Mouse (Mus musculus) limb, embryonic 14.5 days (tissue): ENCODE results near the gene Vav2. TPM values are rescaled to one million over a fixed set of nuclear protein-coding genes. Genes with fewer than 3 reads are reported as not detected.

ENCODE experiments used
- ATAC-seq: fragments of 200-750 bp; cut with Nextera tagmentation; 2 replicates; pipeline ENCODE4 v1.8.0; 2017; ENCODE audit warnings: low read depth, moderate number of reproducible peaks, moderate TSS enrichment; ENCODE audit not compliant: low FRiP score
- DNase-seq: peaks from one replicate; pipeline ENCODE4 v3.0.0-alpha.2; 2015; ENCODE audit warnings: low spot score
- H3K27ac ChIP-seq: fragments of 300-500 bp; sonication (generic); replicated peaks from 2 replicates; pipeline ENCODE4 v1.5.1; 2014; ENCODE audit warnings: low read depth, mild to moderate bottlenecking, low read length, moderate library complexity, mixed read lengths
- H3K27me3 ChIP-seq: fragments of 300-500 bp; sonication (generic); 2 replicates; pipeline ENCODE4 v1.6.1; 2014; ENCODE audit warnings: low read length, mixed read lengths; ENCODE audit not compliant: control insufficient read depth, insufficient read depth
- H3K36me3 ChIP-seq: fragments of 300-500 bp; sonication (generic); 2 replicates; pipeline ENCODE4 v1.6.1; 2014; ENCODE audit warnings: mild to moderate bottlenecking, low read length, moderate library complexity, mixed read lengths; ENCODE audit not compliant: control insufficient read depth, insufficient read depth
- H3K4me1 ChIP-seq: fragments of 300-500 bp; sonication (generic); 2 replicates; pipeline ENCODE4 v1.6.1; 2014; ENCODE audit warnings: antibody characterized with exemption, low read length, mixed read lengths; ENCODE audit not compliant: control insufficient read depth, insufficient read depth
- H3K4me2 ChIP-seq: fragments of 300-500 bp; sonication (generic); replicated peaks from 2 replicates; pipeline ENCODE4 v1.6.1; 2014; ENCODE audit warnings: low read depth, mild to moderate bottlenecking, low read length, moderate library complexity; ENCODE audit not compliant: severe bottlenecking
- H3K4me3 ChIP-seq: fragments of 300-500 bp; sonication (generic); replicated peaks from 2 replicates; pipeline ENCODE4 v1.5.1; 2014; ENCODE audit warnings: low read length
- H3K9ac ChIP-seq: fragments of 300-500 bp; sonication (generic); 2 replicates; pipeline ENCODE4 v1.6.1; 2014; ENCODE audit warnings: mild to moderate bottlenecking, low read depth, low read length, moderate library complexity; ENCODE audit not compliant: severe bottlenecking
- H3K9me3 ChIP-seq: fragments of 300-500 bp; sonication (generic); 2 replicates; pipeline ENCODE4 v1.6.1; 2016; ENCODE audit warnings: low read length; ENCODE audit not compliant: control insufficient read depth
- POLR2A ChIP-seq: fragments of 200-500 bp; IDR thresholded peaks from 2 replicates; pipeline ENCODE4 v1.8.0; 2012; ENCODE audit warnings: inconsistent platforms, mild to moderate bottlenecking, moderate library complexity, borderline replicate concordance; ENCODE audit not compliant: insufficient read depth, insufficient read length; ENCODE audit errors: extremely low read depth
- WGBS: fragments of 180-500 bp; shearing (Covaris S2); extraction: QIAGEN DNeasy Blood & Tissue Kit; methylation state at CpG from one replicate; pipeline ENCODE4 v1.1.7; 2014; 5-methylcytosine and 5-hydroxymethylcytosine counted together
- polyA plus RNA-seq, 2 experiments: library from polyadenylated mRNA; depleted of rRNA in 1 of 2; stranded (reverse) in 1 of 2; unstranded in 1 of 2; fragments of >200 nt; fragmentation: Nextera tagmentation in 1 of 2; extraction: Ambion mirVana in 1 of 2; gene quantifications; 2 replicates each; pipeline versions ENCODE4 v1.2.1 to v1.2.3; 2012 to 2014

Vav2 gene
- polyA plus RNA-seq, 2 experiments, result 5.9 to 19.6 TPM

- no peak overlapping the region for H3K4me2 ChIP-seq
- DNase-seq (no peak), ATAC-seq (no peak)
- H3K36me3 ChIP-seq, result no peaks in the 10 kb centered on the region
- H3K27ac ChIP-seq, result no peak overlapping the region
- peaks cover 9% of the 10 kb centered on the region for H3K4me1 ChIP-seq
- TF ChIP-seq POLR2A, result no peak
- no peaks in the 10 kb centered on the region for H3K9me3 ChIP-seq
- no peaks in the 10 kb centered on the region for H3K27me3 ChIP-seq
- no peak overlapping the region for H3K9ac ChIP-seq
- no peak overlapping the region for H3K4me3 ChIP-seq
Measured at GRCm38 (mm10) chr2:27328613-27329041, 98.2 kb downstream of the Vav2 start.

GRCm38 (mm10) chr2:27327886-27328285, 98.9 kb downstream of the Vav2 start:
- Histone ChIP-seq H3K4me3 (no peak overlapping the region), H3K27ac (no peak overlapping the region), H3K36me3 (no peaks in the 10 kb centered on the region), H3K9ac (no peak overlapping the region), H3K9me3 (no peaks in the 10 kb centered on the region), H3K4me1 (peaks cover 14% of the 10 kb centered on the region), H3K4me2 (no peak overlapping the region), H3K27me3 (no peaks in the 10 kb centered on the region)
- no peak for DNase-seq
- TF ChIP-seq POLR2A, result no peak
- ATAC-seq, result no peak
- WGBS, result 88% methylated on average over 4 of the region's 4 CpGs

DNA sequence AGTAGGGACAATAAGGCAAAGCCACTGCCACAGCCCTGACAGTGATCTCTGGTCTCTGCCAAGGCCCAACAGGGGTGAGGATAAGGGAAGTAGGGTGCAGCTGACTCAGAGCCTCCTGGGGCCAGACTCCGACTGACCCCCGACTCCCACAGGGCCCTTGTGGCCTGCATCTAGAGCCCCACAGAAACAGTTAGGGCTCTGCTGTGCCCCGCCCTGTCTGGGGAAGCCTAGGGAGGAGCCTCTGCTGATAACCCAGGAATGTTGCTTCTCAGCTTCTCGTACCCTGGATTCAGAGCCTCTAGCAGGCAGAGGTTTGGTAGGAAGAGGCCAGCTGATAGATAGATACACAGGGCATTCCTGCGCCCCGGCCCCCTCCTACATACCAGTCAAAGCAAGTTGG, 99.8 kb downstream of the Vav2 start:
- H3K4me1 ChIP-seq, result peaks cover 19% of the 10 kb centered on the region
- 75% methylated on average over 6 of the region's 6 CpGs for WGBS
- no peaks in the 10 kb centered on the region for H3K36me3 ChIP-seq
- no peak overlapping the region for H3K4me3 ChIP-seq
- H3K9ac ChIP-seq, result no peak overlapping the region
- H3K27ac ChIP-seq, result no peak overlapping the region
- DNase-seq, result no peak
- no peak overlapping the region for H3K4me2 ChIP-seq
- ATAC-seq, result no peak
- H3K27me3 ChIP-seq, result no peaks in the 10 kb centered on the region
- no peak for TF ChIP-seq POLR2A
- no peaks in the 10 kb centered on the region for H3K9me3 ChIP-seq

- Histone ChIP-seq H3K27me3 (no peaks in the 10 kb centered on the region), H3K9me3 (no peaks in the 10 kb centered on the region), H3K36me3 (no peaks in the 10 kb centered on the region), H3K27ac (no peak overlapping the region), H3K4me1 (peaks cover 19% of the 10 kb centered on the region), H3K9ac (no peak overlapping the region), H3K4me3 (no peak overlapping the region), H3K4me2 (no peak overlapping the region)
- no peak for DNase-seq
- WGBS, result 28% methylated on average over 7 of the region's 7 CpGs
- no peak for TF ChIP-seq POLR2A
- ATAC-seq, result no peak
Measured at GRCm38 (mm10) chr2:27326357-27326756, 100.5 kb downstream of the Vav2 start.

GRCm38 (mm10) chr2:27324690-27325089, 102.1 kb downstream of the Vav2 start:
- ATAC-seq (no peak), DNase-seq (no peak)
- Histone ChIP-seq H3K27ac (no peak overlapping the region), H3K4me2 (no peak overlapping the region), H3K9ac (no peak overlapping the region), H3K9me3 (no peaks in the 10 kb centered on the region), H3K4me1 (peaks cover 19% of the 10 kb centered on the region), H3K27me3 (no peaks in the 10 kb centered on the region), H3K4me3 (no peak overlapping the region), H3K36me3 (no peaks in the 10 kb centered on the region)
- WGBS, result 21% methylated on average over 2 of the region's 2 CpGs
- TF ChIP-seq POLR2A, result no peak

GRCm38 (mm10) chr2:27321431-27321875, 105.4 kb downstream of the Vav2 start:
- WGBS, result 25% methylated on average over 6 of the region's 6 CpGs
- no peak for DNase-seq

More at GRCm38 (mm10) chr2:27321431-27321875, 105.4 kb downstream of the Vav2 start:
- Histone ChIP-seq H3K36me3 (no peaks in the 10 kb centered on the region), H3K4me1 (peaks cover 19% of the 10 kb centered on the region), H3K4me2 (no peak overlapping the region), H3K4me3 (no peak overlapping the region), H3K9ac (no peak overlapping the region), H3K27me3 (no peaks in the 10 kb centered on the region), H3K9me3 (no peaks in the 10 kb centered on the region), H3K27ac (no peak overlapping the region)
- no peak for TF ChIP-seq POLR2A
- no peak for ATAC-seq
